Mouse (Mus musculus) Patski (cell line): Measurements from ENCODE around the gene Casp6. TPM values are rescaled to one million over a fixed set of nuclear protein-coding genes. Genes with fewer than 3 reads are reported as not detected.

Experiments used
- ATAC-seq: fragments of 100-300 bp; one replicate; pipeline ENCODE4 v1.8.0; 2021
- CTCF ChIA-PET: fragments of 350-600 bp; sonication (Branson Sonifier 250); formaldehyde crosslinking; loops from one replicate; lab custom pipeline; 2022; ENCODE audit warnings: inconsistent platforms; lab: Charles Lee
- POLR2A ChIA-PET: fragments of 350-600 bp; sonication (Branson Sonifier 250); formaldehyde crosslinking; loops from one replicate; lab custom pipeline; 2022; ENCODE audit warnings: antibody characterized with exemption, inconsistent platforms; lab: Charles Lee
- DNase-seq: peaks from one replicate; pipeline ENCODE4 v3.0.0-alpha.2; 2011; ENCODE audit warnings: low read depth, low spot score
- H3K27me3 ChIP-seq: fragments of 371-371 bp; one replicate; pipeline ENCODE4 v1.5.1; 2021
- CTCF ChIP-seq: fragments of 100-300 bp; IDR thresholded peaks from one replicate; pipeline ENCODE4 v1.5.1; 2021
- in situ Hi-C: fragments of 300-500 bp; cut with MboI; formaldehyde crosslinking; loops from 3 replicates; pipeline ENCODE4 v1.11.1; 2018; ENCODE audit warnings: low pct_unique_long_range_greater_than_20kb, mixed read lengths
- polyA plus RNA-seq: library from polyadenylated mRNA; unstranded; gene quantifications from one replicate; pipeline ENCODE4 v1.2.3, GENCODE M21; 2021

Gene Casp6
- polyA plus RNA-seq, result 67.4 TPM

DNA sequence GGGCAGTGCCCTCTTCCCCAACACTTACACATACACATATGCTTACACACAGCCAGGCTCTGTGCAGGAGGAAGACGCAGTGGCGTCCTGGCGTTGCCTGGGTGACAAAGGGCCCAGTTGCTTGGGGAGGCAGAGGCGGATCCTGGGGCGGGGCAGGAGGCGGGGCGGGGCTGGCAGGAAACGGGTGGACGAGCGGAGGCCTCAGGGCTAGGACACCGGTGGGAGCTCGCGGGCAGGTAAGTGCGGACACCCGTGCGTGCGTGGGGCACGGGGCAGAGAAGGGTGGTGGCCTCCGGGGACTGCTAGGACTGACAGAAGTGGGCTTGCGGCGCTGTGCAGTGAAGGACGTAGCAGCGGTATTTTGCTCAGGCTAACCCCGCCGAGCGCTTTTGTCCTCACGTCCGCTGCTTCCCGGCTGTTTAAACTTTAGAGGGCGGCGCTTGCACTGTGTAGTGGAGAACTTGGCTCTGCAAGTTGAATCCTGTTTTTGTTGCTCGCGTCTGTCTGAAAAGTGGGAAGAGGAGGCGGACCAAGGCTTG is at the start of gene Casp6:
TSS of gene Casp6 (plus strand) at position 155 of the 539 bp plus-strand sequence.
- DNase-seq (no peak), ATAC-seq (peak; percentile 96)
- POLR2A ChIA-PET, result no interaction called here
- CTCF ChIA-PET, result no interaction called here
- in situ Hi-C loops, result loop anchor here (5.0 kb wide), 1 partner anchor 74 kb away; no protein-coding TSS in a partner anchor
- no peak for TF ChIP-seq CTCF
- no peaks in the 10 kb centered on the region for H3K27me3 ChIP-seq

DNA sequence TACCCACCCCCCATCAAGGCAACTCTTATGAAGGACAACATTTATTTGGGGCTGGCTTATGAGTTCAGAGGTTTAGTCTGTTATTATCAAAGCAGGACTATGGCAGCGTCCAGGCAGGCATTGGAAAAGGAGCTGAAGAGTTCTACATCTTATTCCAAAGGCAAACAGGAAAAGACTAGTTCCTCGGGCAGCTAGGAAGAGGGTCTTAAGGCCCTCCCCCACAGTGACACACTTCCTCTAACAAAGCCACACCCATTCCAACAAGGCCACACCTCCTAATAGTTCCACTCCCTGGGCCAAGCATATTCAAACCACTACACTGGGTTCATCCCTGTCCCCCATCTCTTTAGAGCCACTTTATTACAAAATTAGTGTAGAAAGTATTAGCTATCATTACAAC is 38.6 kb upstream of the Casp6 start:
- no peaks in the 10 kb centered on the region for H3K27me3 ChIP-seq
- ChIA-PET POLR2A (no interaction called here), CTCF (interaction anchor here (1.3 kb wide), 1 partner anchor 12 kb away, joined by 3 read pairs; no protein-coding TSS in a partner anchor)
- no peak for TF ChIP-seq CTCF
- DNase-seq (no peak), ATAC-seq (no peak)
- in situ Hi-C loops, result no loop called here

DNA sequence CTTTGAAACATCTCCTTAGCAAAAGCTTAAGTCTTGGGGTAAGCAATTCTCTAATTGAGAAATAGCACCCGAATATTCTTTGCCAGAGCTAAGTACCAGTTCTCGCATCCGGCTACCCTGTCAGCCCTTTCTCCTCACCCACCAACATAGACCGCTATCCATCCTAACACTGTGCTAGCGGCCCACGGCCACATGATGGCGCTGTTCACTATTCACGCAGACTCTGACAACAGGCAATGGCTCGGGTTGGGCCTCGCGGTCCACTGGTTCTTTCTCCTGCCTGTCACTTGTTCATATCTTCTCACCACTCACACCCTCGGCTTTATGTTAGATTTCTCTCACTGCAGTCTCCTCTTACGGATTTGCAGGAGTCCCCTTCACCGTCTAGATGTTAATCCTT is 37.5 kb upstream of the Casp6 start:
- ChIA-PET POLR2A (no interaction called here), CTCF (interaction anchor here (0.9 to 1.2 kb wide), 2 partner anchors 15 to 16 kb away, joined by 3 read pairs; partner anchors contain the start of gene Pla2g12a)
- no peak for ATAC-seq
- peak; percentile 65 for TF ChIP-seq CTCF
- in situ Hi-C loops, result no loop called here
- DNase-seq, result no peak
- H3K27me3 ChIP-seq, result no peaks in the 10 kb centered on the region

DNA sequence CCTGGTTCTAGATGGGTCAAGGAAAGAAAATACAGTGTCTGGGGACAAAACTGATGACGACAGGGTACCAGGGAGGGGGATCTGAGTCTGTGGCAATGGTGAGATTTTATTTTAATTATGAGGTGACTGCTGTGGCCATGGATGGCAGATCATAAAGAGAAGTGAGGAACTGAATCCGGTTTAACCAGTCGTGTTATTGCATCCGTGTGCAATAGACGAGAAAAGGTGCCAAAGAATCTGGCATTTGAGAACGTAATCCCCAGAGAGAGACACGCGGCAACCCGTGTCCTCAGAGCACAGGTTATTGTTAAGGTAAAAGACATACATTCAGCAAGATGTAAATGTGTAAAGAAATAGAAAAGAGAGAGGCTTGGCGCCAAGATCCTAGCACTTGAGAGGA is 23.9 kb upstream of the Casp6 start:
- CTCF ChIA-PET, result no interaction called here
- TF ChIP-seq CTCF, result no peak
- DNase-seq, result no peak
- POLR2A ChIA-PET, result no interaction called here
- ATAC-seq, result no peak
- H3K27me3 ChIP-seq, result no peaks in the 10 kb centered on the region
- in situ Hi-C loops, result no loop called here

DNA sequence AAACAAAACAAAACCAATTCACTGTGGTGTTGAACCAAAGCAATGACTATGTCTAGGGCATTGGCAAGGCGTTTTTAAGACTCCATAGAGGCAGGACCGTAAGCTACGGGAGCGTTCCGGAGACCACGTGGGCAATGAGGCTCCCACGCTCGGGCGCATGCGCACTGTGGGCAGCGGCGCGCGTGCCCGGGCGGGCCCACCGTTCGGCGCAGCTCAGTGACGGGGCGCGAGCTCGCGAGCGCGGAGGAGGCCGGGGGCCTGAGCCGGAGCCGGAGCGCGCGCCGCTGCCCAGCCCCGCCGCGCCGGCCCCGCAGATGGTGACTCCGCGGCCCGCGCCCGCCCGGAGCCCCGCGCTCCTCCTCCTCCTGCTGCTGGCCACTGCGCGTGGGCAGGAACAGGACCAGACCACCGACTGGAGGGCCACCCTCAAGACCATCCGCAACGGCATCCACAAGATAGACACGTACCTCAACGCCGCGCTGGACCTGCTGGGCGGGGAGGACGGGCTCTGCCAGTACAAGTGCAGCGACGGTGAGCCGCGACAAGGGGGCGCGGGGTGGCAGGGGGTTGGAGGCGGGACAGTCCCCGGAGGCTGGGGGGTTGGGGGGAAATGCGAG is 22.7 kb upstream of the Casp6 start, which contains the start of gene Pla2g12a:
TSS of gene Pla2g12a (plus strand) at position 202 of the 617 bp plus-strand sequence.
- DNase-seq, result peak; percentile 33
- no peaks in the 10 kb centered on the region for H3K27me3 ChIP-seq
- CTCF ChIA-PET, result interaction anchor here (0.7 kb wide), 1 partner anchor 15 kb away, joined by 3 read pairs; no protein-coding TSS in a partner anchor
- POLR2A ChIA-PET, result interaction anchor here (1.0 kb wide), 1 partner anchor 24 kb away, joined by 3 read pairs; no protein-coding TSS in a partner anchor
- peak; percentile 74 for ATAC-seq
- in situ Hi-C loops, result no loop called here
- no peak for TF ChIP-seq CTCF

DNA sequence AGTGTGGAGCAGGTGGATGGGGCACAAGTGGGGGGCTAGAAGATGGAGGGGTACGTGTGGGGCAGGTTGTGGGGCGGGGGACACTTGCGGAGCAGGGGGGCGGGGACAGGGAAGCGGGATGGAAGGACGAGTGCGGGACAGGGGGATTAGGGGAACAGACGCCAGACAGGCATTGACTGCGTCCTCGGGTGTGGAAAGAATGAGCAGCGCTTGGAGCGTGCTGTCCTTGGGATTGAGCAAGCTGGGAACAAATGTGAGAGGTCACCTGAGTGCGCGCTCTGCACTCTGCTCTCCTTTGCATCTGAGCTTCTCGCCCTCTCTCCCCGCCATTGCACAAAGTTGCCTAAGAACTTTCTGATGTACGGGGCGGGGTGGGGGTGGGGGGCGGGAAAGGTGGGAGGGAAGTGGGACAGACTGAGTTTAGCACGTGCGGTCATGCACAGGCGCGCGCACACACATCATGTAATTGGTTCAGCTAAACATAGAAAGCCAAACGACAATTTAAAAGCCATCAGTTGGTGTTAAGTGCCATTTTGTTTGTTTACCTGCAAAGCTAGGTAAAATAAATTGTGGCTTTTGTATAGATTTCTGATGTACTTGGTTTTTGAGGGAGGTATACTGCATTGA is 22.0 kb upstream of the Casp6 start:
- DNase-seq, result no peak

DNA sequence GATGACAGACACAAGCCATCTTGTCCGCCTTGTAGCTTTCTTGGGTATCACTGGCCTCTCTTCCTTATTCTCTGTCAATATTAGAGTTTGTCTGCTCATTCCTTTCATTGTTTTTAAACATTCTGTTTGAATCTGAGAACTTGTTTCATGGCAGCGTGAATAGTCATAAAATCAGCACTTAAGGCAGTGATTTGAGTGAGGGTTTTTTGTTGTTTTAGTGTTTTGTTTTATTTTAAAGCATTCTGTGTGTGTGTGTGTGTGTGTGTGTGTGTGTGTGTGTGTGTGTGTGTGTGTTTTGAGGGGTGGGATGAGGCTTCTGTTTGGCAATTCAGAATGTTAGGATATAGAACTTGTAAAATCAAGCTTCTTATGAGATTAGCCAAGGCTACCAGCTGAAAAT is 21.3 kb upstream of the Casp6 start:
- TF ChIP-seq CTCF, result no peak
- ATAC-seq, result no peak
- in situ Hi-C loops, result no loop called here
- ChIA-PET POLR2A (interaction anchor here (0.6 to 1.0 kb wide), 3 partner anchors 14 to 32 kb away, joined by 3 to 6 read pairs (median 4); no protein-coding TSS in a partner anchor), CTCF (interaction anchor here (0.8 to 1.3 kb wide), 6 partner anchors 9 to 224 kb away, joined by 3 read pairs; no protein-coding TSS in a partner anchor)
- DNase-seq, result no peak
- H3K27me3 ChIP-seq, result no peaks in the 10 kb centered on the region

More for the DNA sequence above, 22.0 kb upstream of the Casp6 start:
- peak; percentile 17 for ATAC-seq
- CTCF ChIA-PET, result interaction anchor here (0.8 to 1.3 kb wide), 5 partner anchors 10 to 46 kb away, joined by 3 read pairs; no protein-coding TSS in a partner anchor
- in situ Hi-C loops, result no loop called here
- H3K27me3 ChIP-seq, result no peaks in the 10 kb centered on the region
- POLR2A ChIA-PET, result interaction anchor here (1.0 kb wide), 2 partner anchors 15 to 23 kb away, joined by 3 to 6 read pairs; no protein-coding TSS in a partner anchor
- TF ChIP-seq CTCF, result no peak

DNA sequence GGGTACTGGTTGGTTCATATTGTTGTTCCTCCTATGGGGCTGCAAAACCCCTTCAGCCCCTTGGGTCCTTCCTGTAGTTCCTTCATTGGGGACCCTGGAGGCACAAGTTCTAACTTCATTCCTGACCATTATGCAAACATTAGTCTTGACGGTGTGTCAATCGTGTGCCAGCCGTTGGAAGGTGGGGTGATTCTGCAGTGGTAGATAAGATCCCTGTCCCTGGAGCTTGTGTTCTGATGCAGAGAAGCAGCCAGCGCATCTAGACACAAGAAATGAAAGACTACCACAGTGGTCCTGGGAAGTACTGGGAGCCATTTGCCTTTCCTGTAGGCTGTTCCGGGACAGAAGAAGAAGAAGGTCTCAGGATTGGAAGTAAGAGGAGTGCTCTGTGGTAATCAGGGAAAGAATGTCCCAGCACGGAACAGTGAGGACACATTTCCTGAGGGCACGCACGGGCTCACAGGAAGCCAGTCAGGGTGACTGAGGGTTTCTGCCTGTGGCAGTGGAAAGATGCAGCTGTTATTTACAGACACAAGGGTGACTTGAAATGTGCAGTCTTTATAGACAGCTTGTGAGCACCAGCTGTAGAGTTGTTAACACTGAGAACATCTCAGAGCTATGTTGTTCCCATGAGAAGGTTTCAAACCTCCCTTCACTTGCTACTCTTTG is 20.2 kb upstream of the Casp6 start:
- no peak for ATAC-seq
- CTCF ChIA-PET, result interaction anchor here (1.3 kb wide), 1 partner anchor 10 kb away, joined by 3 read pairs; no protein-coding TSS in a partner anchor
- in situ Hi-C loops, result no loop called here

DNA sequence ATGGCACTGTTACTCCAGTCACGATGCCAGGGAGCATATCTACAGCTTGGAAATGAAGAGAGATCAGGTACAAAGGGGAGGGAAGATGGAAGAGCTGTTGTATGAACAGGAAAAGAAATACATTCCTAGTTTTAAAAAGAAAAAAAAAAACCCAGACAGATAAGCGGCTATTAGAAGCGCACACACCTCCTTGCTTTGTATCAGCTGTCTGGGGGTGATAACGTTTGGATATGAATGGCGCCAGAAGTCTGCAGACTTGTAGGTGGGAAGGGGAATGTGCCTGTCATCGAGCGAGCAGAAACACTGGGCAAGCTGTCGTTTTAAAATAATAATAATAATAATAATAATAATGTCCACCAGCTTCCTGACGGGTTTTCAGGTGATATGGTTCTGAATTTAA is 15.6 kb upstream of the Casp6 start:
- DNase-seq (no peak), ATAC-seq (no peak)
- ChIA-PET POLR2A (no interaction called here), CTCF (no interaction called here)
- TF ChIP-seq CTCF, result no peak
- in situ Hi-C loops, result no loop called here
- H3K27me3 ChIP-seq, result no peaks in the 10 kb centered on the region

More for the DNA sequence above, 20.2 kb upstream of the Casp6 start:
- TF ChIP-seq CTCF, result no peak
- POLR2A ChIA-PET, result no interaction called here
- H3K27me3 ChIP-seq, result no peaks in the 10 kb centered on the region
- no peak for DNase-seq

DNA sequence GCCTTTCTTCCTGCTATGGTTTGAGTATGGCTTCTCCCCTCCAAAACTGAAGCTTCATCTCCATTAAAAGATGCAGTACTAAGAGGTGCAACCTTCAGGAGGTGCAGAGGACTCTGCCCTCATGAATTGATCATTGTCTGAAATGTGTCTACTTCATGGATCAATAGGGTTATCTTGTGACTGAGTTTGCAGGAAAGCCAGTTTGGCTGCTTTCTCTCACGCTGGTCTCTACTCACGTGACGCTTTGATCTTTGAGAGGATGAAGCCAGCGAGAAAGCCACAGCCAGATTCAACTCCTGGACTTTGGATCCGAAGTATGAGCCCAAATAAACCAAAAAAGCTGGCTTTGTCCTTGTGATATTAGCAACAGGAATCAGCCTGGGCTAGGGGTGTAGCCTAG is 14.8 kb upstream of the Casp6 start:
- DNase-seq (no peak), ATAC-seq (no peak)
- in situ Hi-C loops, result no loop called here
- ChIA-PET CTCF (interaction anchor here (1.0 to 1.4 kb wide), 2 partner anchors 12 to 13 kb away, joined by 3 read pairs; no protein-coding TSS in a partner anchor), POLR2A (no interaction called here)
- no peak for TF ChIP-seq CTCF
- H3K27me3 ChIP-seq, result no peaks in the 10 kb centered on the region
